Mouse (Mus musculus): ENCODE measurements around the gene Tbc1d16.

The Tbc1d16 gene

GRCm38 (mm10) chr11:119147153-119147552, 81.1 kb downstream of the Tbc1d16 start:
- CTCF ChIA-PET: no interaction called here

GRCm38 (mm10) chr11:119146140-119146539, 82.2 kb downstream of the Tbc1d16 start:
- CTCF ChIA-PET: no interaction called here

GRCm38 (mm10) chr11:119144801-119145475, 83.4 kb downstream of the Tbc1d16 start:
- CTCF ChIA-PET: interaction anchor here (0.6 kb wide), 1 partner anchor 51 kb away, joined by 3 read pairs; no protein-coding TSS in a partner anchor

GRCm38 (mm10) chr11:119143376-119144002, 84.8 kb downstream of the Tbc1d16 start:
- CTCF ChIA-PET: no interaction called here

GRCm38 (mm10) chr11:119142615-119143014, 85.7 kb downstream of the Tbc1d16 start:
- CTCF ChIA-PET: no interaction called here

GRCm38 (mm10) chr11:119139026-119139425, 89.3 kb downstream of the Tbc1d16 start:
- CTCF ChIA-PET: no interaction called here

GRCm38 (mm10) chr11:119138205-119138604, 90.1 kb downstream of the Tbc1d16 start:
- CTCF ChIA-PET: no interaction called here

- CTCF ChIA-PET: interaction anchor here (1.0 kb wide), 1 partner anchor 41 kb away, joined by 3 read pairs; no protein-coding TSS in a partner anchor
Observed at GRCm38 (mm10) chr11:119134586-119134985, 93.7 kb downstream of the Tbc1d16 start.

GRCm38 (mm10) chr11:119133437-119134221, 94.7 kb downstream of the Tbc1d16 start:
- CTCF ChIA-PET: interaction anchor here (0.9 to 1.0 kb wide), 2 partner anchors 42 to 111 kb away, joined by 3 read pairs; partner anchors contain the start of gene Cbx2

- CTCF ChIA-PET: interaction anchor here (0.5 to 0.6 kb wide), 2 partner anchors 78 to 121 kb away, joined by 5 read pairs; no protein-coding TSS in a partner anchor
Observed at GRCm38 (mm10) chr11:119132198-119133035, 95.9 kb downstream of the Tbc1d16 start.

GRCm38 (mm10) chr11:119130081-119130765, 98.1 kb downstream of the Tbc1d16 start:
- CTCF ChIA-PET: no interaction called here

GRCm38 (mm10) chr11:119129281-119130058, 98.8 kb downstream of the Tbc1d16 start:
- CTCF ChIA-PET: no interaction called here

GRCm38 (mm10) chr11:119128668-119129280, 99.5 kb downstream of the Tbc1d16 start:
- CTCF ChIA-PET: no interaction called here

GRCm38 (mm10) chr11:119127686-119128473, 100.4 kb downstream of the Tbc1d16 start:
- CTCF ChIA-PET: interaction anchor here (1.1 kb wide), 1 partner anchor 89 kb away, joined by 3 read pairs; no protein-coding TSS in a partner anchor

- CTCF ChIA-PET: interaction anchor here (1.1 kb wide), 1 partner anchor 88 kb away, joined by 3 read pairs; no protein-coding TSS in a partner anchor
Observed at GRCm38 (mm10) chr11:119127147-119127546, 101.2 kb downstream of the Tbc1d16 start.

GRCm38 (mm10) chr11:119125929-119126861, 102.1 kb downstream of the Tbc1d16 start:
- CTCF ChIA-PET: no interaction called here

- CTCF ChIA-PET: no interaction called here
Observed at GRCm38 (mm10) chr11:119124536-119124935, 103.8 kb downstream of the Tbc1d16 start.

Measured in spleen, embryonic (tissue).